Mouse (Mus musculus): ENCODE data around the gene Olfr193. TPM values are rescaled to one million over a fixed set of nuclear protein-coding genes. Genes with fewer than 3 reads are reported as not detected.
"Not testable (repeated sequence)": the region's sequence is repeated elsewhere in the genome, so short reads cannot be mapped to it uniquely, and the experiment has no call there.

Olfr193 gene
- polyA plus RNA-seq, 1 experiment from 2014 or later = not detected

GRCm38 (mm10) chr16:59071755-59072154 lies 39.9 kb downstream of the Olfr193 start:
- Histone ChIP-seq H3K27ac (ENCODE audit: poor library complexity, severe bottlenecking) (no peak overlapping the region), H3K4me3 (no peak overlapping the region), H3K4me2 (no peak overlapping the region), H3K4me1 (replicated peaks) (no peaks in the 10 kb centered on the region), H3K27me3 (replicated peaks) (no peaks in the 10 kb centered on the region), H3K9ac (no peak overlapping the region), H3K36me3 (no peaks in the 10 kb centered on the region), H3K9me3 (replicated peaks) (no peaks in the 10 kb centered on the region)
- ATAC-seq (ENCODE audit: insufficient number of reproducible peaks, low FRiP score) = no peak

- H3K27ac ChIP-seq (ENCODE audit: poor library complexity, severe bottlenecking); H3K36me3 ChIP-seq; H3K9me3 ChIP-seq (replicated peaks); ATAC-seq (ENCODE audit: insufficient number of reproducible peaks, low FRiP score); H3K4me2 ChIP-seq; H3K27me3 ChIP-seq (replicated peaks); H3K4me3 ChIP-seq; H3K9ac ChIP-seq; H3K4me1 ChIP-seq (replicated peaks): not testable (repeated sequence)
- 39% methylated on average over 3 of the region's 3 CpGs for WGBS
Observed at GRCm38 (mm10) chr16:59062411-59062810, 49.3 kb downstream of the Olfr193 start.

Other genes with a start within 250 kb of the Olfr193 start
- not detected in 2 replicates for gene Olfr177, start 237.1 kb downstream of the Olfr193 start, polyA plus RNA-seq (2016; fragmentation: Nextera tagmentation; extraction: Ambion mirVana)
- gene Olfr178, start 219.8 kb downstream of the Olfr193 start, polyA plus RNA-seq (2016; fragmentation: Nextera tagmentation; extraction: Ambion mirVana) = not detected in 2 replicates
- not detected in 2 replicates for gene Olfr181, start 183.1 kb downstream of the Olfr193 start, polyA plus RNA-seq (2016; fragmentation: Nextera tagmentation; extraction: Ambion mirVana)
- not detected in 2 replicates for gene Olfr180, start 182.5 kb downstream of the Olfr193 start, polyA plus RNA-seq (2016; fragmentation: Nextera tagmentation; extraction: Ambion mirVana)
- gene Olfr183, start 116.5 kb downstream of the Olfr193 start, polyA plus RNA-seq (2016; fragmentation: Nextera tagmentation; extraction: Ambion mirVana) = not detected in 2 replicates
- not detected in 2 replicates for gene Olfr186, start 81.6 kb downstream of the Olfr193 start, polyA plus RNA-seq (2016; fragmentation: Nextera tagmentation; extraction: Ambion mirVana)
- gene Olfr187, start 72.1 kb downstream of the Olfr193 start, polyA plus RNA-seq (2016; fragmentation: Nextera tagmentation; extraction: Ambion mirVana) = not detected in 2 replicates
- not detected in 2 replicates for gene Olfr190, start 33.9 kb downstream of the Olfr193 start, polyA plus RNA-seq (2016; fragmentation: Nextera tagmentation; extraction: Ambion mirVana)
- gene Olfr191, start 22.1 kb downstream of the Olfr193 start, polyA plus RNA-seq (2016; fragmentation: Nextera tagmentation; extraction: Ambion mirVana) = not detected in 2 replicates
- gene Olfr194, start 9.2 kb upstream of the Olfr193 start, polyA plus RNA-seq (2016; fragmentation: Nextera tagmentation; extraction: Ambion mirVana) = not detected in 2 replicates
- gene Olfr195, start 35.2 kb upstream of the Olfr193 start, polyA plus RNA-seq (2016; fragmentation: Nextera tagmentation; extraction: Ambion mirVana) = not detected in 2 replicates
- gene Olfr196, start 58.6 kb upstream of the Olfr193 start, polyA plus RNA-seq (2016; fragmentation: Nextera tagmentation; extraction: Ambion mirVana) = not detected in 2 replicates
- gene Olfr198, start 91.7 kb upstream of the Olfr193 start, polyA plus RNA-seq (2016; fragmentation: Nextera tagmentation; extraction: Ambion mirVana) = not detected in 2 replicates
- not detected in 2 replicates for gene Olfr199, start 107.9 kb upstream of the Olfr193 start, polyA plus RNA-seq (2016; fragmentation: Nextera tagmentation; extraction: Ambion mirVana)
- not detected in 2 replicates for gene Olfr201, start 160.8 kb upstream of the Olfr193 start, polyA plus RNA-seq (2016; fragmentation: Nextera tagmentation; extraction: Ambion mirVana)
- gene Olfr202, start 174.9 kb upstream of the Olfr193 start, polyA plus RNA-seq (2016; fragmentation: Nextera tagmentation; extraction: Ambion mirVana) = not detected in 2 replicates
- gene Olfr203, start 187.0 kb upstream of the Olfr193 start, polyA plus RNA-seq (2016; fragmentation: Nextera tagmentation; extraction: Ambion mirVana) = not detected in 2 replicates
- gene Olfr204, start 206.4 kb upstream of the Olfr193 start, polyA plus RNA-seq (2016; fragmentation: Nextera tagmentation; extraction: Ambion mirVana) = not detected in 2 replicates
- not detected in 2 replicates for gene Olfr205, start 219.3 kb upstream of the Olfr193 start, polyA plus RNA-seq (2016; fragmentation: Nextera tagmentation; extraction: Ambion mirVana)
- gene Olfr206, start 237.4 kb upstream of the Olfr193 start, polyA plus RNA-seq (2016; fragmentation: Nextera tagmentation; extraction: Ambion mirVana) = not detected in 2 replicates